Mouse (Mus musculus): ENCODE measurements around the gene Sfxn1.

The Sfxn1 gene

DNA sequence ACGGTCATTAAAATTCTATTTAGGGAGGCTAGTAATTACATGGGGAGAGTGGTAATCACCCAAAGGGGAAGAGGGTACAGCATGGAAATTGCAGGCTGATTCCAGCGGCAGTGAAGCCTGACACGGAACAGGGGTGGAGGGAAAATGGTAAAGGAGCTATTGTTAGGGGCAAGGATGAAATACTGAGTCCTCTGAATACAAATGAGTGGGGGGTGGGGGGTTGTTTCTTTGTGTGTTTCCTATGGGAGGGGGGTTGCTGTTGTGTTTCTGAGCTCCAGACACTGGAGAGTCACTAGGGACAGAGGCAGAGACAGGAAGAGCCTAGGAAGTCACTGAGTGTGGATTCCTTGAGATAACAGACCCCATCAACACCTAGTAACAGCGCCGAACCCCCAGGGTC, 72.1 kb downstream of the Sfxn1 start:
- no peak for DNase-seq (ENCODE audit: low spot score)

DNA sequence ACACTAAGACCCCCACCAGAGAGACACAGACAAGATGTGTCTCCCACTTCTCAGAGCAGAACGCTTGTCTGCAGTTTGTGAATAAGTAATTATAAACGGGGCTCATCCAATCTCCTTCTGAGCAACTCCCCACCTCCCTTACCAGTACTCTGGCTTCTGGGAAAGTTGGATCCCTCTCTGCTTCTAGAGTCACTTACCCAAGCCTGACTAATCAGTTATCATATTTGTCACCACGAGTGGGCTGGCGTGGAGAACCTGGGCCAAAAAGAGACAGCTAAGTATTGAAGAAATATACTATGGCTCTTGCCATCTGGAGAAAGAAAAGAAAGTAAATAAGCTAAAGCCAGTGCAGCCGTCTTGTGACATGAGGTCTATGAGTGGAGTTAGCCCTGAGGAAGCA, 73.0 kb downstream of the Sfxn1 start:
- DNase-seq (ENCODE audit: low spot score): no peak

GRCm38 (mm10) chr13:54147328-54147727, 75.7 kb downstream of the Sfxn1 start:
- no peak for DNase-seq (ENCODE audit: low spot score)

DNA sequence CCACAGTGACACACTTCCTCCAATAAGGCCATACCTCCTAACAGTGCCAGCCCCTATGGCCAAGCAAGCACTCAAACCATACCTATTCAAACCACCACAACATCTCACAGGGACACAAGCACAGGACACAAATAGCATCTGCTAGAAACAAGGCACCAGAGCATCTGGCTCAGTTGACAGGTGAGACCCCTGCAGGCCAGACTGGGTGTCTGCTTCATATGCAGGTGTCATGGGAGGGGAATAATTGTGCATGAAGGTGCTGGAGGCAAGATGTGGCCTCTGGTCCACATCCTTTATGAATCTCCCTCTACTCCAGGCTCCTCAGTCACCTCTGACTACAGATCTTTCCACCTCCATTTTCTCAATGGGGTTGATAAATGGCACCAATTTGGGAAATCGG, 80.8 kb downstream of the Sfxn1 start:
- no peak for DNase-seq (ENCODE audit: low spot score)

- no peak for DNase-seq (ENCODE audit: low spot score)
These were observed 81.2 kb downstream of the Sfxn1 start for GRCm38 (mm10) chr13:54152911-54153310.

GRCm38 (mm10) chr13:54153672-54154218, 82.1 kb downstream of the Sfxn1 start:
- no peak for DNase-seq (ENCODE audit: low spot score)

DNA sequence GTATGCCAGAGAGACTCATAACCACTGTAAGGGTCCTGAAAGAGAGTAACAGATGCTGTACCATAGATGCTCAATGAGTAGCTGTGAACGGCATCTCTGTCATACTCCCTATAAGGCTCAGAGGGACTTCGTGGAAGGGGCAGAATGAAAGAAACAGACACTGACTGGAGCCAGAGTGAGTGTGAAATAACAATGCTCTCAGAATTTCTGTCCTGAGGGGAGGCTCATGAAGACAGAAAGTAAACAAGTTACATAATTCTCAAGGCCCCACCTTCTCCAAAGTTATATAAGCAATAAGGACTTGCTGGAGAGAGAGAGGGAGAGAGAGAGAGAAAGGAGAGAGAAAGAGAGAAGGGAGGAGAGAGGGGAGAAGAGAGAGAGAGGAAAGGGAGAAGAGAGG, 84.2 kb downstream of the Sfxn1 start:
- DNase-seq (ENCODE audit: low spot score): no peak
